Mouse (Mus musculus): ENCODE data around the gene Dnmt3l. TPM values are rescaled to one million over a fixed set of nuclear protein-coding genes. Genes with fewer than 3 reads are reported as not detected.
"Not testable (repeated sequence)": the region's sequence is repeated elsewhere in the genome, so short reads cannot be mapped to it uniquely, and the experiment has no call there.

Dnmt3l gene
- polyA plus RNA-seq, 1 experiment from 2014 or later = not detected

DNA sequence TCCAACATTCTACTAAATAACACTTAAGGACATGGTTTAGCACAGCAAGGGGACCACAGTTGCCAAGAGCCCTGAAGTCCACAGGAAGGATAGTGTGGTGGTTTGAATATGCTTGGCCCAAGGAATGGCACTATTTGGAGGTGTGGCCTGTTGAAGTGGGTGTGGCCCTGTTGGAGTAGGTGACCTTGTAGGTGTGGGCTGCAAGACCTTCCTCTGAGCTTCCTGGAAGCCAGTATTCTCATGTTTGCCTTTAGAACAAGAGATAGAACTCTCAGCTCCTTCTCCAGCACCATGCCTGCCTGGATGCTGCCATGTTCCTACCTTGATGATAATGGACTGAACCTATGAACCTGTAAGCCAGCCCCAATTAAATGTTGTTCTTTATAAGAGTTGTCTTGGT is 58.1 kb downstream of the Dnmt3l start:
- H3K9me3 ChIP-seq (replicated peaks; ENCODE audit: control insufficient read depth, low read length); H3K27me3 ChIP-seq (ENCODE audit: control insufficient read depth, insufficient read depth, low read depth, low read length); H3K4me3 ChIP-seq (ENCODE audit: low read depth, low read length); H3K4me2 ChIP-seq (ENCODE audit: low read depth, low read length); H3K27ac ChIP-seq (ENCODE audit: low read length); H3K4me1 ChIP-seq (ENCODE audit: control insufficient read depth, low read depth, low read length); ATAC-seq (ENCODE audit: low read depth); H3K36me3 ChIP-seq (ENCODE audit: control insufficient read depth, insufficient read depth); H3K9ac ChIP-seq (ENCODE audit: low read depth, low read length): not testable (repeated sequence)

DNA sequence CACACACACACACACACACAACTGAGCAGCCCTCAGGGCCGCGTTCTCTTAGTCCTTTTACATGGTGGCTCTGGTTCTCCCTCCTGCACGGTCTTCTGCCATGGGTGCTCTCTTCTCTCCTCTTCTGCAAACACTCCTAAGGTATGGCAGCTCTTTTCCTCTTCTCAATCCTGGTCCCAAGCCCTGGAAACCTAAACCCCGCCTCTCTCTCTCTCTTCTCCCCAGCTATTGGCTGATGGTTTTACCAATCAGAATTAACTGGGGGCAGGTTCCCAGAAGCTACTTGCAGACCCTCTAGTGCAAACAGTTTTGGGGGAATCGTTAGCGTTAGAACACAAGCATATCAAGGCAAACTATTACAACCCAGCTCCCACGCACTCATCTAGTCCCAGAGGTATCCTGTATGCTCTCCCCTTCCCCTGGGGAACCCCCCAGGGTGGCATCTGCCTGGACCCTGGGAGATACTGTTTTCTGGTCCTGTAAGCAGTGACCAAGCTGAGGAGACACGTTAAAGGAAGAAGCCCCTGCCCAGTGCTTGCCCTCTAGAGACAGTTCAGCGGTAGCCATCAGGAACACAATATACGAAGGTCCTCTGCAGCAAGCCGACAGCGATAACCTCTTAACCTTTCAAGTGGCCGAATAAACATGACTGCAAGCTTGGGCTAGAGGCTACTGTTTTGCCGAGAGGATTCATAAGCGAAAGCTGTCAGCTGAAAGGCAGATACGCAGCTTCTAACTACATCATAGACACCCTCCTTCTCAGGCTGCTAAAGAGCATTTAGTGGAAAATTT is 59.4 kb downstream of the Dnmt3l start:
- WGBS (ENCODE audit: insufficient replicate concordance) = 20% methylated on average over 16 of the region's 16 CpGs
- H3K27me3 ChIP-seq (ENCODE audit: control insufficient read depth, insufficient read depth, low read depth, low read length) = no peaks in the 10 kb centered on the region; the same call in 1 of the 2 replicates
- peaks cover 3% of the 10 kb centered on the region; the same call in 1 of the 2 replicates for H3K4me1 ChIP-seq (ENCODE audit: control insufficient read depth, low read depth, low read length)
- 0 out of 2 replicates have a peak overlapping the region, but pooled peaks have one; percentile 31 for H3K27ac ChIP-seq (ENCODE audit: low read length)
- peak overlapping the region; percentile 41 for H3K4me2 ChIP-seq (ENCODE audit: low read depth, low read length)
- no peaks in the 10 kb centered on the region for H3K9me3 ChIP-seq (replicated peaks; ENCODE audit: control insufficient read depth, low read length)
- peak overlapping the region; percentile 15 for H3K4me3 ChIP-seq (ENCODE audit: low read depth, low read length)
- ATAC-seq (ENCODE audit: low read depth) = peak; percentile 67
- H3K36me3 ChIP-seq (ENCODE audit: control insufficient read depth, insufficient read depth) = no peaks in the 10 kb centered on the region
- H3K9ac ChIP-seq (ENCODE audit: low read depth, low read length) = no peak overlapping the region

DNA sequence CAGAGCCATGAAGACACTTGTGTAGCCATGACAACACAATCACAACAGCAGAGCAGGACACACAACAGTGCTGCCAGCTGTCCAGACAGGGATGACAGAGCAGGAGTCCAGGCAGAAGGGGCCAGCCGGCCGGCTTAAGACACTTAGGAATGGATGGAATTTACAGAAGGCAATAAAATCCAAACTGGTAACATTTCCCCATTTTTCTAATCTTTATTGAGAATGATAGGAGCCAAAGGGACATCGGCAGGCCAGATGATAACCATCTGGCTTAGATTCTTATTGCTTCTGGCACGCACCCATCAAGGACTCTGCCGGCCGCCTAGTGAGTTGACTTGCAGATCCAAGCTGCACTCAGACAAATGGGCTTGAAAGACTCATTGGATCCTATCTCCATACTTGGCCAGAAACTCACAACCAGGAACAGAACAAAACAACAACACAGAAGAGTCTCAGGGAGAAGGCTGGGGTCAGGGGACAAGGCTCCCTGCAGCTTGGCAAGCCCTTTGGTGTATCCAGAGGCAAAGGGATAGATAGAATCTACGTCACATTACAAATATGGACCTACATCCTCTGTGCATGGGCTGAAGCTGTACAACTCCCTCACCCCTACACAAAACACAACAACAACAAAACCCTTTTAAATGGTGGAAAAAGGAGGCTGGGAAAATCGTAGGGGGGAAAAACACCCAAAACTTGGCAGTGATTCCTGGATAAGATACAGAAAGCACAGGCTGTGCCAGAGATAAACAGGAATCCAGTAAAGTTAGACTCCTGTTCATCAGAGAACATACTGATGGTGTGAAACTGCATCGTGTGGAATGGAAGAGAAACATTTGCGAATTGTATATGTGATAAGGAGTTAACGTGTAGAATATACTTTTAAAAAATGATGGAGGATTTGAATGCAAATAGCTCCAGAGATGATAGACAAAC is 63.1 kb downstream of the Dnmt3l start:
- Histone ChIP-seq H3K9ac (ENCODE audit: low read depth, low read length) (no peak overlapping the region), H3K27me3 (ENCODE audit: control insufficient read depth, insufficient read depth, low read depth, low read length) (no peaks in the 10 kb centered on the region; the same call in 1 of the 2 replicates), H3K36me3 (ENCODE audit: control insufficient read depth, insufficient read depth) (no peaks in the 10 kb centered on the region), H3K4me1 (ENCODE audit: control insufficient read depth, low read depth, low read length) (peaks cover 3% of the 10 kb centered on the region; the same call in 1 of the 2 replicates), H3K4me3 (ENCODE audit: low read depth, low read length) (no peak overlapping the region), H3K4me2 (ENCODE audit: low read depth, low read length) (no peak overlapping the region), H3K9me3 (replicated peaks; ENCODE audit: control insufficient read depth, low read length) (no peaks in the 10 kb centered on the region), H3K27ac (ENCODE audit: low read length) (no peak overlapping the region)
- 61% methylated on average over 11 of the region's 11 CpGs for WGBS (ENCODE audit: insufficient replicate concordance)
- no peak for ATAC-seq (ENCODE audit: low read depth)

- no peak overlapping the region for H3K4me3 ChIP-seq (ENCODE audit: low read depth, low read length)
- H3K27me3 ChIP-seq (ENCODE audit: control insufficient read depth, insufficient read depth, low read depth, low read length) = no peaks in the 10 kb centered on the region; the same call in 1 of the 2 replicates
- no peak overlapping the region for H3K27ac ChIP-seq (ENCODE audit: low read length)
- H3K9ac ChIP-seq (ENCODE audit: low read depth, low read length) = no peak overlapping the region
- no peaks in the 10 kb centered on the region for H3K36me3 ChIP-seq (ENCODE audit: control insufficient read depth, insufficient read depth)
- 65% methylated on average over 12 of the region's 12 CpGs for WGBS (ENCODE audit: insufficient replicate concordance)
- peaks cover 3% of the 10 kb centered on the region; the same call in 1 of the 2 replicates for H3K4me1 ChIP-seq (ENCODE audit: control insufficient read depth, low read depth, low read length)
- ATAC-seq (ENCODE audit: low read depth) = no peak
- no peak overlapping the region for H3K4me2 ChIP-seq (ENCODE audit: low read depth, low read length)
- no peaks in the 10 kb centered on the region for H3K9me3 ChIP-seq (replicated peaks; ENCODE audit: control insufficient read depth, low read length)
Observed at GRCm38 (mm10) chr10:78105548-78105947, 63.8 kb downstream of the Dnmt3l start.

Other genes starting within 250 kb of the Dnmt3l start
- gene Gm9639, start 246.9 kb upstream of the Dnmt3l start, polyA plus RNA-seq (2015; fragmentation: Nextera tagmentation; extraction: Ambion mirVana) = not detected in 2 replicates
- gene Gm19668, start 242.8 kb upstream of the Dnmt3l start, polyA plus RNA-seq (2015; fragmentation: Nextera tagmentation; extraction: Ambion mirVana) = not detected in 2 replicates
- gene Gm9507, start 230.1 kb upstream of the Dnmt3l start, polyA plus RNA-seq (2015; fragmentation: Nextera tagmentation; extraction: Ambion mirVana) = not detected in 2 replicates
- gene Gm2696, start 227.3 kb upstream of the Dnmt3l start, polyA plus RNA-seq (2015; fragmentation: Nextera tagmentation; extraction: Ambion mirVana) = not detected in 2 replicates
- gene Krtap10-4, start 214.9 kb upstream of the Dnmt3l start, polyA plus RNA-seq (2015; fragmentation: Nextera tagmentation; extraction: Ambion mirVana) = not detected in 2 replicates
- not detected in 2 replicates for gene Krtap10-10, start 206.0 kb upstream of the Dnmt3l start, polyA plus RNA-seq (2015; fragmentation: Nextera tagmentation; extraction: Ambion mirVana)
- gene Gm36176, start 195.1 kb upstream of the Dnmt3l start, polyA plus RNA-seq (2015; fragmentation: Nextera tagmentation; extraction: Ambion mirVana) = not detected in 2 replicates
- not detected in 2 replicates for gene Gm10318, start 189.1 kb upstream of the Dnmt3l start, polyA plus RNA-seq (2015; fragmentation: Nextera tagmentation; extraction: Ambion mirVana)
- not detected in 2 replicates for gene Gm3285, start 180.0 kb upstream of the Dnmt3l start, polyA plus RNA-seq (2015; fragmentation: Nextera tagmentation; extraction: Ambion mirVana)
- gene Lrrc3, start 139.4 kb upstream of the Dnmt3l start, polyA plus RNA-seq (2015; fragmentation: Nextera tagmentation; extraction: Ambion mirVana) = 16.5 and 18.6 TPM in 2 replicates
- 2.7 and 3.0 TPM in 2 replicates for gene Trpm2, start 71.4 kb upstream of the Dnmt3l start, polyA plus RNA-seq (2015; fragmentation: Nextera tagmentation; extraction: Ambion mirVana)
- gene 1810043G02Rik, start 63.4 kb upstream of the Dnmt3l start, polyA plus RNA-seq (2015; fragmentation: Nextera tagmentation; extraction: Ambion mirVana) = 3.7 and 4.0 TPM in 2 replicates
- gene Pfkl, start 31.9 kb upstream of the Dnmt3l start, polyA plus RNA-seq (2015; fragmentation: Nextera tagmentation; extraction: Ambion mirVana) = 83.0 and 83.2 TPM in 2 replicates
- gene Aire, start 1.7 kb downstream of the Dnmt3l start, polyA plus RNA-seq (2015; fragmentation: Nextera tagmentation; extraction: Ambion mirVana) = not detected in 2 replicates
- 1.5 and 1.7 TPM in 2 replicates for gene Icosl, start 27.4 kb downstream of the Dnmt3l start, polyA plus RNA-seq (2015; fragmentation: Nextera tagmentation; extraction: Ambion mirVana)
- 21.0 and 21.7 TPM in 2 replicates for gene D10Jhu81e, start 127.8 kb downstream of the Dnmt3l start, polyA plus RNA-seq (2015; fragmentation: Nextera tagmentation; extraction: Ambion mirVana)
- 9.0 and 9.1 TPM in 2 replicates for gene Pwp2, start 143.2 kb downstream of the Dnmt3l start, polyA plus RNA-seq (2015; fragmentation: Nextera tagmentation; extraction: Ambion mirVana)
- 4.3 and 5.9 TPM in 2 replicates for gene Trappc10, start 202.7 kb downstream of the Dnmt3l start, polyA plus RNA-seq (2015; fragmentation: Nextera tagmentation; extraction: Ambion mirVana)